Mouse (Mus musculus): ENCODE measurements around the gene Dapl1. TPM values are rescaled to one million over a fixed set of nuclear protein-coding genes. Genes with fewer than 3 reads are reported as not detected.
A peak's percentile ranks its signal among the peaks of the same experiment; 100 is the strongest.

Gene Dapl1
- polyA plus RNA-seq, 1 experiment from 2014 or later = 0.59 TPM

- ATAC-seq (ENCODE audit: low FRiP score) = no peak
- Histone ChIP-seq H3K4me3 (replicated peaks) (no peak overlapping the region), H3K9ac (replicated peaks) (no peak overlapping the region), H3K9me3 (replicated peaks) (no peaks in the 10 kb centered on the region), H3K27me3 (replicated peaks) (no peaks in the 10 kb centered on the region), H3K4me1 (no peaks in the 10 kb centered on the region), H3K36me3 (no peaks in the 10 kb centered on the region), H3K4me2 (no peak overlapping the region), H3K27ac (replicated peaks) (no peak overlapping the region)
- 57% methylated on average over 3 of the region's 3 CpGs for WGBS
Observed at GRCm38 (mm10) chr2:59452102-59452501, 32.4 kb upstream of the Dapl1 start.

GRCm38 (mm10) chr2:59462086-59462485 is 22.4 kb upstream of the Dapl1 start:
- no peak overlapping the region for H3K27ac ChIP-seq (replicated peaks)
- WGBS = 90% methylated on average over 6 of the region's 6 CpGs
- no peaks in the 10 kb centered on the region for H3K9me3 ChIP-seq (replicated peaks)
- H3K36me3 ChIP-seq = no peaks in the 10 kb centered on the region
- ATAC-seq (ENCODE audit: low FRiP score) = no peak
- no peak overlapping the region for H3K9ac ChIP-seq (replicated peaks)
- no peak overlapping the region for H3K4me2 ChIP-seq
- H3K4me1 ChIP-seq = peaks cover 6% of the 10 kb centered on the region; the same call in 1 of the 2 replicates
- H3K27me3 ChIP-seq (replicated peaks) = no peaks in the 10 kb centered on the region
- H3K4me3 ChIP-seq (replicated peaks) = no peak overlapping the region

GRCm38 (mm10) chr2:59463428-59464182 is 20.8 kb upstream of the Dapl1 start:
- no peaks in the 10 kb centered on the region for H3K36me3 ChIP-seq
- H3K4me3 ChIP-seq (replicated peaks) = no peak overlapping the region
- H3K27ac ChIP-seq (replicated peaks) = 0 out of 2 replicates have a peak overlapping the region, but pooled peaks have one; percentile 6
- 43% methylated on average over 12 of the region's 12 CpGs for WGBS
- H3K9ac ChIP-seq (replicated peaks) = no peak overlapping the region
- H3K27me3 ChIP-seq (replicated peaks) = no peaks in the 10 kb centered on the region
- H3K4me1 ChIP-seq = peaks cover 6% of the 10 kb centered on the region; the same call in 1 of the 2 replicates
- no peaks in the 10 kb centered on the region for H3K9me3 ChIP-seq (replicated peaks)
- peak; percentile 68; the same call in 1 of the 2 replicates for ATAC-seq (ENCODE audit: low FRiP score)
- H3K4me2 ChIP-seq = 0 out of 2 replicates have a peak overlapping the region, but pooled peaks have one; percentile 1

- no peak overlapping the region for H3K9ac ChIP-seq (replicated peaks)
- ATAC-seq (ENCODE audit: low FRiP score) = no peak
- no peaks in the 10 kb centered on the region for H3K36me3 ChIP-seq
- H3K27ac ChIP-seq (replicated peaks) = no peak overlapping the region
- WGBS = 47% methylated on average over 5 of the region's 5 CpGs
- no peak overlapping the region for H3K4me2 ChIP-seq
- H3K4me3 ChIP-seq (replicated peaks) = no peak overlapping the region
- H3K27me3 ChIP-seq (replicated peaks) = no peaks in the 10 kb centered on the region
- peaks cover 7% of the 10 kb centered on the region; the same call in 1 of the 2 replicates for H3K4me1 ChIP-seq
- H3K9me3 ChIP-seq (replicated peaks) = no peaks in the 10 kb centered on the region
Observed at GRCm38 (mm10) chr2:59465671-59466070, 18.8 kb upstream of the Dapl1 start.

GRCm38 (mm10) chr2:59466358-59466757 is 18.1 kb upstream of the Dapl1 start:
- no peak overlapping the region for H3K4me2 ChIP-seq
- 87% methylated on average over 5 of the region's 5 CpGs for WGBS

GRCm38 (mm10) chr2:59467085-59467484 is 17.4 kb upstream of the Dapl1 start:
- Histone ChIP-seq H3K4me3 (replicated peaks) (no peak overlapping the region), H3K4me2 (no peak overlapping the region), H3K4me1 (peaks cover 14% of the 10 kb centered on the region; the same call in 1 of the 2 replicates), H3K9ac (replicated peaks) (no peak overlapping the region), H3K27ac (replicated peaks) (no peak overlapping the region), H3K27me3 (replicated peaks) (no peaks in the 10 kb centered on the region), H3K36me3 (no peaks in the 10 kb centered on the region), H3K9me3 (replicated peaks) (no peaks in the 10 kb centered on the region)
- ATAC-seq (ENCODE audit: low FRiP score) = no peak
- 59% methylated on average over 4 of the region's 4 CpGs for WGBS

More at GRCm38 (mm10) chr2:59466358-59466757, 18.1 kb upstream of the Dapl1 start:
- no peak for ATAC-seq (ENCODE audit: low FRiP score)
- no peaks in the 10 kb centered on the region for H3K36me3 ChIP-seq
- H3K4me1 ChIP-seq = peaks cover 14% of the 10 kb centered on the region; the same call in 1 of the 2 replicates
- H3K9me3 ChIP-seq (replicated peaks) = no peaks in the 10 kb centered on the region
- no peak overlapping the region for H3K4me3 ChIP-seq (replicated peaks)
- H3K27ac ChIP-seq (replicated peaks) = no peak overlapping the region
- no peaks in the 10 kb centered on the region for H3K27me3 ChIP-seq (replicated peaks)
- no peak overlapping the region for H3K9ac ChIP-seq (replicated peaks)

- no peak overlapping the region for H3K4me2 ChIP-seq
- H3K4me3 ChIP-seq (replicated peaks) = no peak overlapping the region
- peaks cover 14% of the 10 kb centered on the region; the same call in 1 of the 2 replicates for H3K4me1 ChIP-seq
- no peak overlapping the region for H3K9ac ChIP-seq (replicated peaks)
- ATAC-seq (ENCODE audit: low FRiP score) = no peak
- no peaks in the 10 kb centered on the region for H3K36me3 ChIP-seq
- H3K27ac ChIP-seq (replicated peaks) = no peak overlapping the region
- WGBS = 91% methylated on average over 6 of the region's 6 CpGs
- no peaks in the 10 kb centered on the region for H3K9me3 ChIP-seq (replicated peaks)
- no peaks in the 10 kb centered on the region for H3K27me3 ChIP-seq (replicated peaks)
Observed at GRCm38 (mm10) chr2:59467976-59468375, 16.5 kb upstream of the Dapl1 start.

GRCm38 (mm10) chr2:59469590-59470245 is 14.7 kb upstream of the Dapl1 start:
- Histone ChIP-seq H3K9ac (replicated peaks) (no peak overlapping the region), H3K9me3 (replicated peaks) (no peaks in the 10 kb centered on the region), H3K4me2 (no peak overlapping the region), H3K4me3 (replicated peaks) (no peak overlapping the region), H3K27ac (replicated peaks) (0 out of 2 replicates have a peak overlapping the region, but pooled peaks have one; percentile 35), H3K27me3 (replicated peaks) (no peaks in the 10 kb centered on the region), H3K36me3 (no peaks in the 10 kb centered on the region), H3K4me1 (peaks cover 8% of the 10 kb centered on the region; the same call in 1 of the 2 replicates)
- WGBS = 58% methylated on average over 8 of the region's 8 CpGs
- ATAC-seq (ENCODE audit: low FRiP score) = no peak

GRCm38 (mm10) chr2:59470326-59471031 is 14.0 kb upstream of the Dapl1 start:
- H3K9ac ChIP-seq (replicated peaks) = no peak overlapping the region
- H3K36me3 ChIP-seq = no peaks in the 10 kb centered on the region
- H3K9me3 ChIP-seq (replicated peaks) = no peaks in the 10 kb centered on the region
- H3K27ac ChIP-seq (replicated peaks) = peak overlapping the region; percentile 35
- no peaks in the 10 kb centered on the region for H3K27me3 ChIP-seq (replicated peaks)
- H3K4me2 ChIP-seq = no peak overlapping the region
- H3K4me3 ChIP-seq (replicated peaks) = no peak overlapping the region
- WGBS = 69% methylated on average over 11 of the region's 11 CpGs
- H3K4me1 ChIP-seq = peaks cover 8% of the 10 kb centered on the region; the same call in 1 of the 2 replicates
- ATAC-seq (ENCODE audit: low FRiP score) = no peak; the same call in 1 of the 2 replicates

- Histone ChIP-seq H3K9ac (replicated peaks) (no peak overlapping the region), H3K4me2 (no peak overlapping the region), H3K36me3 (no peaks in the 10 kb centered on the region), H3K27me3 (replicated peaks) (no peaks in the 10 kb centered on the region), H3K9me3 (replicated peaks) (no peaks in the 10 kb centered on the region), H3K27ac (replicated peaks) (peak overlapping the region; percentile 35), H3K4me3 (replicated peaks) (no peak overlapping the region), H3K4me1 (peaks cover 8% of the 10 kb centered on the region; the same call in 1 of the 2 replicates)
- ATAC-seq (ENCODE audit: low FRiP score) = no peak
- whole genome bisulfite sequencing = 52% methylated on average over 15 of the region's 15 CpGs
Observed at GRCm38 (mm10) chr2:59471051-59471948, 13.2 kb upstream of the Dapl1 start.

GRCm38 (mm10) chr2:59474336-59474735 is 10.1 kb upstream of the Dapl1 start:
- Histone ChIP-seq H3K4me1 (peaks cover 8% of the 10 kb centered on the region; the same call in 1 of the 2 replicates), H3K4me3 (replicated peaks) (no peak overlapping the region), H3K36me3 (no peaks in the 10 kb centered on the region), H3K4me2 (no peak overlapping the region), H3K9me3 (replicated peaks) (no peaks in the 10 kb centered on the region), H3K27me3 (replicated peaks) (no peaks in the 10 kb centered on the region), H3K27ac (replicated peaks) (no peak overlapping the region), H3K9ac (replicated peaks) (no peak overlapping the region)
- WGBS = 96% methylated on average over 4 of the region's 4 CpGs
- ATAC-seq (ENCODE audit: low FRiP score) = no peak

Measured in neural tube, embryonic 15.5 days (tissue).